Mouse (Mus musculus) megakaryocyte, embryonic 14.5 days (primary cell): ENCODE results near the gene Tmem189.

Source experiments
- FLI1 ChIP-seq: IDR thresholded peaks from 2 replicates; pipeline ENCODE4 v1.6.1; 2012; ENCODE audit warnings: low read length, inconsistent platforms, mixed read lengths
- GATA1 ChIP-seq: IDR thresholded peaks from 3 replicates; pipeline ENCODE4 v1.6.1; 2012; ENCODE audit warnings: mixed read lengths, low read length, inconsistent platforms, borderline replicate concordance

DNA sequence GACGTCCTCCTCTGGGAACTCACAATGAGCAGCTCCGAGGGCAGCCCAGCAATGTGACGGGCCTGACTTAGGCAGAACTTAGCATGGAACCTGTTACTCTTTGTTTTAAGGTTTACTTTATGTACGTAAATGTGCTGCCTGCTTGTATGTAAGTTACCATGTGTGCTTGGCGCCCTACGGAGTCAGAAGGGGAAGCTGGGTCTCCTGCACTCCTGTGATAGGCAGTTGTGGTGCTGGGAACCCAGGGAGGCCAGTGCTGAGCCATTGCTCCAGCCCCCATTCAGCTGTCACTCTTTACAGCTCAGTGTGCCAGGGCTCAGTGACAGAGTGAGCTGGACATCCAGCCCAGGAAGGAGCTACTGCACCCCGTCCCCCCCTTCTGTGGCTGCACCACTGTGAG, 62.6 kb downstream of the Tmem189 start:
- TF ChIP-seq FLI1: no peak
- no peak for TF ChIP-seq GATA1
